Mouse (Mus musculus) frontal cortex, postnatal 25 days (tissue): ENCODE measurements around the gene Srp14.
A peak's percentile ranks its signal among the peaks of the same experiment; 100 is the strongest.

Experiments used
- DNase-seq, 2 experiments: peaks; one replicate each; pipeline ENCODE4 v3.0.0; 2022; ENCODE audit warnings: low spot score in 2 of 2

Gene Srp14

GRCm38 (mm10) chr2:118479550-118479909 is at the start of gene Srp14:
Gene Srp14, minus strand, starts transcription at chr2:118479711.
- DNase-seq: peak; percentile 73 to 82

GRCm38 (mm10) chr2:118526545-118526944 is 47.0 kb upstream of the Srp14 start:
- DNase-seq: no peak

DNA sequence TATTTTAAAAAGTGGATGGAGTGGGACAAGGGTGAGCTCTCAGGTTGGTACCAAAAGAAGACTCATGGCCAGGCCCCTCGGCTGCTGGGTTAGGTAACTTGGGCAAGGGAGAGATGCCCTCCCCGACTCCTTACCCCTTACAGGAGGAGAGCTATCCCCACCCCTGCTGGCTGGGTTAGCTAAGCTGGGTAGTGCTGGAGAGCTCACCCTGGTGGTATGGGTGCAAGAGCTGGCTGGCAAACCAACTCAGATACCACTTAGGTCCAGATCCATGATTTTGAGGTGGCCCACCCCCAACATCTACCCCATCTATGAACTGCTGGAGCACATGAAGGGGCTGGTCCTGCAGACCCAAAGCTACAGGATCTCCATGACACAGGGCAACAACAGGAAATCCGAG is 45.3 kb upstream of the Srp14 start:
- DNase-seq: no peak

DNA sequence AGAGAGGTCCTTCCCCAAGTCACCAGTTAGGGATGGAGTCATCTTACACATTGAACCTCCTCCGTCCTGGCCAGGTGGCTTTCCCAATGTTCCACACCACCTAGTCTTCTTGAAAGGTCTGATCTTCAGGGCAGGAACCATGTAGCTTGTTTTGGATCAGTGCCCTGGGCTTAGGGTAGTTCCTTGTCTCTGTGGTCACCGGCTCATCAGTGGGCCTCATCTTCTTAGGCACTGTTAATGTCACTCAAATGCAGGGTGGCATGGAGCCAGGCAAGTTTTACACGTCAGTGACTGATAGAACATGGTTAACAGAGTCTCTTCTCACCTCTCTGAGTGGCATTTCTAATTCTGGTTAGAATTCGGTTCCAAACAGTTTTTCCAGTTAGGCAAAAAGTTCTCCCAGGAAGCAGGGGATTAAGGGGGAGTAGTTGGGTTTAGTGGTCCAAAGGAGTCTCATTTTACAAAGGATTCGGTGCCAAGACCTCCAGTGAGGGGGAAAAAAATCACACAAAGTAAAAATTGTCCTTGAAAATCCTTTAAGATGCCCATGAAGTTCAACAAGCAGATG is 43.7 kb upstream of the Srp14 start:
- no peak for DNase-seq

DNA sequence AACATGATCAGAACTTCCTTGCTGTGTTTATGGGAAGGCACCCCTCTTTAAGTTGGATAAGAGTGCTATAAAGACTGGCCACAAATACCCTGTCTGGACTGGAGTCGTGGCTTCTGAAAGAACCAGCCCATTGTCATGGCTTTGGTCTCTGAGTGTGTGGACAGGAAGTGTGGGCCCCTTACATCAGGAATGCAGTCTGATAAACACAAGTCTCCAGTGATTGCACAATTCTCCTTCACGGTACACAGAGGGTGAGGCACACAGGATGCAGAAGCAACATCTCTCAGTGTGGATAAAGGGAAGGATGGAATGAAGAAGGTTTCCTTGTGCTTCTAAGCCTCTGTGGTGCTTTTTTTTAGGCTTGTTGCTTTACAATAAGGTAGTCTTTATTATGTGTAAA is 42.8 kb upstream of the Srp14 start:
- no peak for DNase-seq

GRCm38 (mm10) chr2:118520042-118520933 is 40.8 kb upstream of the Srp14 start:
- DNase-seq: no peak

DNA sequence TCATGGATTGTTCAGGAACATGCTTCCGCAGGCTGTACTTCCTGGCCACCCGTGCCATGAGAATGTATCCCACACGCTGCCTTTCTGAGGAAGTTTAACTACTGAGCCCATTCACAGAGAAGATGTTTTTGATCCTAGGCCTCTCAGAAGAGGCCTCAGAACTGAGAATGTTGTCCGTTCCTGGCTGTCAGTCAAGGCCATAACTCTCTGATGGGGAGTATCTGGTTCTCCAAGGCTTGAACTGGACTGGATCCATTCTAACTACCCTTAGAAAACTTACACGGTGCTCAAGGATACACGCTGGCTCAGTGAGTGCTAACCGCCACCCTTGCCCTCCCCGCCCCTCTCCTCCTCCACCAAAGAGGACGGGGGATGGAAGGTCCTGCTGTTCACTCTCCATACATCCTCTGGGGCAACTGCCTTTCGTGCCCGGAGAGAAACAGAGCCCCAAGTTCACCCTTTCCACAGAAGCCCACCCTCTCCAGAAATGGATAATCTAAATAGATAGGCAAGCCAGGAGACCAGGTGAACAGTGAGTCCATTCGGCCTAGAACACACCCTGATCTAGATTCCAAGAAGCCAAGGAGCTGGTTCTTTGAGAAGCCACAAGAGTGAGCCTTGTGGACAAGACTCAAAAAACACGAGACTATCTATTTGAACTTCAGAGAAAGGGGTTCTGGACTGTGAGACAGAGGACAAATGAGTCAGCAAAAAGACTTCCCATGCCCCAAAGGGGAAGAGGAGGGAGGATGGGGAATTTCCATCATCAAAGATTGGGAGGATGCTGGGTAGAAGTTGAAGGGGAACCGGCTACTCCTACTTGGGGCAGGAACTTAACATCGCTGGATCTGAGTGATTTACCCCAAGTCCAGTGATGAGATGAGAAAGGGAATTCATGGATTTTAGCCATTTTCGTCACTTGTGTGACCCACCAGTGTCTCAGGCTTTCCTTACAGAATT is 33.2 kb upstream of the Srp14 start:
- no peak for DNase-seq

GRCm38 (mm10) chr2:118511779-118512417 is 32.4 kb upstream of the Srp14 start:
- no peak for DNase-seq

- peak; percentile 57 to 78 for DNase-seq
These were observed 31.2 kb upstream of the Srp14 start for GRCm38 (mm10) chr2:118510447-118511310.

DNA sequence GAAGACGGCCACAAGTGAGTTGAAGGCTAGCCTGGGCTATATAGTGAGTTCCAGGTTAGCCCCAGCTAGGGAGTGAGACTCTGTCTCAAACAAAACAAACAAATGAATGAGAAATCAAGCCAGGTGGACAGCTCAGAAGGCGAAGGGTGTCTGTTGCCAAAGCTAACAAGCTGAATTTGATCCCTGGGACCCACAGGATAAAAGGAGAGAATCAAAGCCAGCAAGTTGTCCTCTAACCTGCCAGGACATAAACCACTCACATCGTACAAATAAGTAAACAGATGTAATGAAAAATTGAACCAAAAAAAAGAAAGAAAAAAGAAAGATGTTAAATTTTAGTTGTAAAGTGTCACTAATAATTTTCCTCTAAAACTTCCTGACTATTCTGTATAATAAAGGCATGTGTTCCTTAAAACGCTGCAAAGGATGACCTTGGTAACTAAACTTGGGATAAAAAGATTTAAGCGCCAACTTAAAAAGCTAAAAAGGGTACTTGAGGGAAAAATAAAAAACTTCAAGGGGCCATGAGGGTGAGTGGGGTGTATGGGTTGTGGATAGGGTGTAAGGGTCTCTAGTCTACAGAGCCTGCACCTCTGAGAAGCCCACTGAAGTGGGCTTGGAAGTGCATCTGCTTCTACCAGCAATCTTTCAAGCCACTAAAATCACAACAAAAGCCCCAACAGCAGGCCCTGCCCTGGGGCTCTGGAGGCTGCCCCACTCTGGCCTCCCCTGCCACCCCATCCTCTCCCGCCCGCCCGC is 30.4 kb upstream of the Srp14 start:
- DNase-seq: no peak

GRCm38 (mm10) chr2:118507126-118507525 is 27.6 kb upstream of the Srp14 start:
- no peak for DNase-seq

DNA sequence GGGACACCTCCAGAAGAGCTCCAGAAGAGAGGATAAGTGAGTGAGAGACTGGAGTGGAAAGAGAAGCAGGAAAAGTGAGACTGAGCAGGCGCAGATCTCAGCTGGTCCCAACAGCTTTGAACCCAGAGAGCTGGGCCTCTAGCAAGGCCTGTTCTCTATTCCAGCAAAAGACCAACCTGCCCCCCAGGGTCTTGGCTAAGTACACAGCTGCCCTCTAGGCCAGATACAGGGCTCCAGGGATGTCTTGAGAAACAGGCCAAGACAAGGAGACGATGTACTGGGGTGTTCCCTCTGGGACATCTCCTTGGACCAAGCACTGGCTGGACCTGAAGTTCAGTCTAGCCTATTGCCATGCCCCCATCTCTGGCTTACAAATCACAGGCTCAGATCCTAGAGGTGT is 20.7 kb upstream of the Srp14 start:
- no peak for DNase-seq

DNA sequence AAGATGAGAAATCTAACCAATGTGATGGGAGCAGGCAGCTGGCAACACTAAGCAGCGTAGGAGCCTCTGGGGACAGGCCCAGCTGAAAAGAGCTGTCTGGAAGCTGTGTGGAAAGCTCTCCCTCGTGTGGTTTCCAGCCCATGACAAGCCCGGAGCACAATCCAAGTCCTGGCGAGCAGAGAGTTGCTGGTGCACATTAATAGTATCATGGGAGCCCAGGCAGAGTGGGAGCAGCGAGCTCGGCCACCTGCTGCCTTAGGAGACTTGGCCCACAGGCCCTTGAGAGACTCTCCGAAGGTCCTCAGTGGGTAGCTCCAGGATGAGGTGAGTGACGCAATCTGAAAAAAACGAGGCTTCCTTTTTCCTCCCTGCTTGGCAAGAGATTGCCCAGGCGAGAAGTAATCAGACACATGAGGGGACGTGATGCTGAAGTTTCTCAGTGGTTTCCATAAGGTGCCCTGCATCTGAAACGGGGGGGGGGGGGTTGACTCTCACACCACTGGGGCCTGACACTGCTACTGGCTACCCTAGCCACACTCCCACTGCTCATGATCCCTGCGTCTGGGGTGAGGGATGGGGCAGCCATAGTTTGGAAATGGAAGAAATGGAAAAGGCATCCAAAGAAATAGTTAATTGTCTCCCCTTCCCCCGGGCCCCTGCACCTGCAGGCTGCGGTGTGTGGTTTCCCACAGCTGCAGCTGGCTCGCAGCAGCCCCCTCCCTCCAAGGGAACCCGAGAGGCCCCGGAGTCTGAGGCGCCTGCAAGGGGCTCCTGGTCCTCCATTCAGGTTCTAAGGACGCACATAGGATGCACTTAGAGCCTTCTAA is 19.8 kb upstream of the Srp14 start:
- no peak for DNase-seq

GRCm38 (mm10) chr2:118498476-118498875 is 19.0 kb upstream of the Srp14 start:
- DNase-seq: no peak

- DNase-seq: no peak
These were observed 18.4 kb upstream of the Srp14 start for GRCm38 (mm10) chr2:118497890-118498289.

DNA sequence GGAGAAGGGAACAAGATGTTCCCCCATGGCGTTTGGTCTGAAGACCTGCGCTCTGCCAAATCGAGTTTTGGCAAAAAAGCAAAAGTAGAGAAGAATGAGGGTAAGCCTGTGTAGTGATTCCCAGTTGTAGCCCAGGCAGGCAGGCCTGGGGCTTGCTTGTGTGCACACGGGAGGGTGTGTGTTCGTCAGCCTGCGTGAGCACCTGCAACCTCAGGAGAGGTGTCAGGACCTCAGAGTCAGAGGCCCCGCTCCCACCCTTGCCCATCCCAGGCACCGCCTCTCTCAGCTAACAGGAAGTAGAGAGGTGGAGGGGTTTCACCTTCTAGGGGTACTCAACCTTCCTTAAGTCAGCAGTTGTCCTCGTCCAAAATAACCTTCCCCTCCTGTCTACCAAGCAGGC is 15.5 kb upstream of the Srp14 start:
- DNase-seq: no peak

DNA sequence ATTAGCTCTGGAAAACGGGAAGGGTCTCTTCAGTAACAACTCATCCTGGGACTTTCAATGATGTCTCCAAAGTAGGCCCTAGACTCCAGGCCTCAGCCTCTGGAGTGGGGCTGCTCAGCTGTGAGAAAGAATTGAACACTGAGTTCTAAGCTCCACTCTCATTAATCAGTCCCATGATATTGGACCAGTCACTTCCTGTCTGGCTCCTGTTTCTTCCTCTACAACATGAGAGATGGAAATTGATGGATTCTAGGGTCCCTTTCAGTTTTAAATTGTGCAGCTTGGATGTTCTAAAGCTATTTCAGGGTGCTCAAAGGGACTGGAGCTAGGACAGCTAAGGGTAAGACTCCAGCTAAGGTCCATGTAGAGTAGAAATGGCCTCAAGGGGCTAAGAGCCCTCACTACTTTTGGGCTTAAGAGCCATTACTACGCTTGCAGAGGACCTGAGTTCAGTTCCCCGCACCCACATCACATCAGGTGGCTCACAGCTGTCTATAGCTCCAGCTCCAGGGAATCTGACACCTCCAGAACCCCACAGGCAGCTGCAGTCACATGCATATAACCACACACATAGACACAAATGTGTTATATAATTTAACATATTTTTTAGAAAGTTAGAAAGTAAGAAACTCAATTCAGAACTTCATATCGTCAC is 12.4 kb upstream of the Srp14 start:
- DNase-seq: no peak

- no peak for DNase-seq
These were observed 11.8 kb upstream of the Srp14 start for GRCm38 (mm10) chr2:118491281-118491731.
